Mouse (Mus musculus) T-cell, adult 2 months (primary cell): ENCODE results near the gene Arid5a.

ENCODE experiments used
- DNase-seq: peaks from one replicate; pipeline ENCODE4 v3.0.0; 2022; ENCODE audit warnings: low spot score

The Arid5a gene

DNA sequence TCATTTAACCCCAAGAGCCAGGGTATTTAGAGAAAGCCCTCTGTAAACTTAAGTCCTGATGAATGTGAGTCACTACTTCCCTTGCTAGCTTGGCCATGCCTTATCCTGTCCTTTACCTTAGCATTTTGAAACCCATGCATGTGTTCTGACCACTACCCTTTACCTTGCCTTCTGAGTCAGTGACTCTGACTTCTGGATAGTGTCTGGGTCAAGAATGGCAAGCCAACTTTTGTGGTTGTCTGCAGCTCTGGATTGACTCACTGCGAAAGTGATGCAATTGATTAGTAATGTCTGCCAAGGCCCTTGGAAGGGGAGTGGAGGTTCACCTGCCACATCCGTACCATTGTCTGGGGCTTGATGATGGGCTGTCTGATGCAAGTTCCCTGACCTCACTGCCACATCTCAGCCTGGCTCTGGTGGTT lies 18.4 kb downstream of the Arid5a start:
- DNase-seq, result no peak

DNA sequence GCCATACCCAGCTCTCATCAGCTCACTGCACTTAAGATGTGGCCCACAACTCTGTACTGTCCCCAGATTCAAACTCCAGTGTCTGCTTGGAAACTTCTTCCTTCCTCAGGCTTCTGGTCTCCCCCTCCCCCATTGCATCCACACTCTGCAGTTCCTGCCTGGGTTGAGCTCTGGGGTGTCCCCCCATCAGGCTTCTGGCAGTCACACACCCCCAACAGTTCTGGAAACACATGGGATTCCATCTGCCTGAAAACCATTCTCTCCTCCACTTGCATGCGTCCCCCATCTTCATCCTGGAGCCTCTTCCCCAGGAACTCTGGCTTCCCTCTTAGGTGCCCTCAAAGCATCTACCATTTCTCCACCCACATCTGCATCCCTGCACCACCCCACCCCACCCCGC lies 19.3 kb downstream of the Arid5a start:
- no peak for DNase-seq

DNA sequence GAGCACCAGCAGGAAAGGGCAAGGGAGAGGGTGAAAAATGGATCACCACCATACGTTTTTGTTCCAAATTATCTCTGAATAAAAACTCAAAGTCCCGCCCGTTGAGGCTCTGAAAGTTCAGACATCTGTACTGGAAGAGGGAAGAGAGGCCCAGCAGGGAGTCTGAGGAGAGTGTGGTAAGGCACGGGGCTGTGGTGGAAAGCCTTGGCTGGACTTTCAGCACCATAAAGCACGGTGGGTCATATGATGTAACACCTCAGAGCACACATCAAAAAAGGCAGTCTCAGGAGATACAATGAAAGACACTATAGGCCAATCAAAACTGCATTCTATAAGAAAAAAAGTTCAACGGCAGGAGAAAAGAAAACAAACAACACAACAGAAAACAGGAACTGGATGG lies 24.2 kb downstream of the Arid5a start:
- DNase-seq, result no peak

DNA sequence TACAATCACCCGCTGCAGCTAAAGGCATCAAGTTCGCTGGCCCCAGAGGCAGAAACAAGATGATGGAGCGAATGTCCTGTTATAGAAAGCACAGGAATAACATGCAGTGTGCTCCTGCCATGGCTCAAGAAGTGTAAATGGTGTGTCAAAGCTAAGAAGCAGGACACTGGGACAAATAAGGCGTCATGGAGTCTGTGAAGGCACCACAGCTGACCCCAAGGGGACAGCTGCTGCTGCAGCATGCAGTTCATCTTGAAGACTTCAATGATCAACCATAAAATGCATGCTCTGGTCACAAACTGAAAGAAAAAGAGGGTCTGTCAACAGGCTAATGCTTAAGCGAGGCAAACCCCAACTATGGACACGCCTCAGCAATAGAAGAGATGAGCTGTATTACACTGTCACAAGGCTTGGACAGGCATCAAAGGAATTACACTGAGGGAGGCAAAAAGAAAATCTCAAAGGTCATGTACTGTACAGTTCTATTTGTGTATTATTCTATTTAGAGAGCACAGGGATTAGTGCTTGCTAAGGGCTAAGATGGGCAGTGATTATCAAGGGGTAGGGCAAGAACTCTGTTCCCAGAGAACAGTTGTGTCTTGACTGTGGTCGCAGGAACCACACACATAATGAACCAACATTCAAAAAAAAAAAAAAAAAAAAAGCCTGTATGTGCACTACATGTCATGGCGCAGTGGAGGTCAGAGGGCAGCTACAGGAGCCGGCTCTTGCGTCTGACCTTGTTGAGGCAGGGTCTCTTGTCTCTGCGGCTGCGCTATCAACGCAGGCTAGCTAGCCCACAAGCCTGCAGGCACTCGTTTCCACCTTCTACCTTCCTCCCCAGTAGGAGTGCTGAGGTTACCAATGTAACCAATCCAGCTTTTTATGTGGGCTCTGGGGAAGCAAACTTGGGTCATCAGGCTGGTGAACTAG lies 25.7 kb downstream of the Arid5a start:
- DNase-seq, result no peak

DNA sequence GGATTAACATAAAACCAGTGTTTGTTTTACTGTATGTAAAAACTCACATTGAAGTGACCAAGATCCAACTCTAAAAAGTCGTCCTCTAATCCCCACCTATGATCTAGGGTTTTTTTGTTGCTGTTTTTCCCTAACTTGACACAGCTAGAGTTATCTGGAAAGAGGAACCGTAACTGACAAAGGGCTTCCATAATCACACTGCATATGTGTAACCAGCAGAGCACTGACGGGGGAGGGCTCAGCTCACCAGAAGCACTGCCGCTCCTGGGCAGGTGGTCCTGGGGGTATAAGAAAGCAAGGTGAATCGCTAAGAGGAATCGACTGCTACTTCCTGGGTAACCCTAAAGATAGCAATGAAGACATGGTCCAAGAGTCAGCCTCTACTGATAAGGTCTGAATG lies 35.0 kb downstream of the Arid5a start:
- no peak for DNase-seq

DNA sequence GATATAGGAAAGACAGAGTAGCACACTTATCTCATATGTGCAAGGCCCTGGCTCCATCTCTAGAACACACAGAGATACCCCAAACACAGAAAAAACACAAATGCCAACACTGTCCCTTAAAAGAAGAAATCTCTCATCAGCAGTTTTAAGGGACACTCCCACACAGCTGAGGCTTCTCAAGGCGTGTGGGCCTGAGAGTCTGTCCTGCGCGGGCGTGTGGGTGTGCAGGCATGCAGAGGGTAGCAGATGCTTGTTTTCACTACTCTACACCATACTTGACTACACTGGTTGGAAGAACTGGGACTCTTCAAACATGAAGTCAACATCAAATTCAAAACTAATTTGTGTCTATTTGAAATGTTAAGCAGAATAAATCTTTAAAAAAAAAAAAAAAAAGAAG lies 44.8 kb downstream of the Arid5a start:
- DNase-seq, result no peak

DNA sequence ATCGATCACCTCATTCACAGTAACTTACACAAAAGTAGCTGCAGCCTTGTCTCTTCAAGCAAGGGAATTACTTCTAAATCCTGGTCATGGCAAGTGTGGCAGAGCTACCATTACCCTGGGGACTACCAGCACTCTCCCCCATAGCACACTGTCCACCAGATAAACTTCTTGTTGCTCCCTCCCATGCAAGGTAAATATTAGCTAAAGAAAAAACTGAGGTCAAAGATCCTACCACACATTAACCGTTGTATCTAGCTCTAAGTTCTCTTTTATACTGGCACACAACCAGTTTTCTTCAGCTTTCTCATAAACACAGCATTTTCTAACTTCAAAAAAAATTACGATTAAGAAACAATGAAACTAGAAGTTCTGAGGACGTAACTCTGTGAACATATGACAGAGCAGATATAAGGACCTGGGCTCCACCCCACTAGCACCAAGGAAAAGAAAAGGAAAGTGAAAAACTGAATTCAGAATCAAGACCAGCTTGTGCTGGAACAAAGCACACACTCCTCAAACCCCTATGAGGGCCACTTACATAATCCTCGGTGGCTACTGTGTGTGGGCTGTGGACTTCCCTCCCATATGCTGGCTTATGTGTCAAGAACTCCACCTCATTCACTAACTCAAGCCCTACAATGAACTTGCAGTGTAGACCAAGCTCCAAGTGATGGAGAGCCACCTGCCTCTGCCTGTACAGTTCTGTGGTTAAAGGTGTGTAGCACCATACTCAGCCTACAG lies 49.6 kb downstream of the Arid5a start:
- DNase-seq, result no peak

DNA sequence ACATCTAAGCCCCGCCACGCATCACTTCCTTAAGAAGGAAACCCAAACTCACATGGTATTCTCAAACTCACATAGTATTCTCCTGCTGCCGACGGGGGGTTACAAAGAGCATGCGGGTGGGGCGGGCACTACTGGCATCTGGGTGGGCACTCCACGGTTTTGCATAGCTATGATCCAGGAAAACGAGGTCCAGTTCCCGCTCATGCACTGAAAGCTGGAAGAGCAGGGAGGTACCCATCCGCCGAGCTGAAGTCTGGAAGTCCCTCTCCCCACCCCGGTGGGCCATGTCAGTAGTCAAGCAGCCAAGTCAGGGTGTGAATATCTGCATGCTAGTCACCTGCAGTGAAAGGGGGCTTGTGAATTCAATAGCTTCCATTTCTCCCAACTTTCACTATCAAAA lies 60.2 kb downstream of the Arid5a start:
- no peak for DNase-seq

DNA sequence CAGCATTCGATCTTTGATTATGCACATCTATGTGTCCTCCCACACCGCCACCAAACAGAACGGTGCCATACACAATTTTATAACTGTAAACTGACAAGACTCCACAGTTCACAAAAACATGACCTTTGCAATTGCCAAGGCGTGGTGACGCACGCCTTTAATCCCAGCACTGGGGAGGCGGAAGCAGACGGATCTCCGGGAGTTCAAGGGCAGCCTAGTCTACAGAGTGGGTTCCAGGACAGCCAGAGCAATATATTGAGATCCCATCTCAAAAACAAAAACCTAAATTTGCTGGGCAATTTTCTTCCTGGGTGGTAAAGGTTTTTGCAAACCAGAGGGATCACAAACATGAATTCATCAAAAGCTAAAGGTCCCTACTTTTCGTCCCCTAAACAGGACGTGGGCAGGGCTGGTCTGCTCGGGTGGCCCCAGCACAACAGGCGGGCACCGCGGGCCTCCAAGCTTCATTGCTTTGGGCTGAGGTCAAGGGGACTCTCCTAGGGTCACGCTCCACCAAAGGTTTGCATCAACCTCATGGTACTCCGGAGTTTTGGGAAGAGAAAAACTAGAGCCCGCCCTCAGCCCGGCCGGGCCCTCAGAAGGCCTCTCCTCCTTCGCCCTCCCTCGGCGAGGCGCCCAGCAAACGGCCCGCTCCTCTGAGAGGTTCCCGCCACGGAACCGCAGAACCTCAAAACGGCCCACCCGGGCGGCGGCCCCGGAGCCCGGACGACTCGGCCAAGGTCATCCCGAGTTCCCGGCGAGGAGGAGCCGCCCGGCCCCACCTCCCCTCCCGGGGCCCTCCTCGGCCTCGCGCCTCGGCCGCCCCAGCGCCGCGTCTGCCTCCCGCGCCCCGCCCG lies 60.8 kb downstream of the Arid5a start:
- peak; percentile 48 for DNase-seq

DNA sequence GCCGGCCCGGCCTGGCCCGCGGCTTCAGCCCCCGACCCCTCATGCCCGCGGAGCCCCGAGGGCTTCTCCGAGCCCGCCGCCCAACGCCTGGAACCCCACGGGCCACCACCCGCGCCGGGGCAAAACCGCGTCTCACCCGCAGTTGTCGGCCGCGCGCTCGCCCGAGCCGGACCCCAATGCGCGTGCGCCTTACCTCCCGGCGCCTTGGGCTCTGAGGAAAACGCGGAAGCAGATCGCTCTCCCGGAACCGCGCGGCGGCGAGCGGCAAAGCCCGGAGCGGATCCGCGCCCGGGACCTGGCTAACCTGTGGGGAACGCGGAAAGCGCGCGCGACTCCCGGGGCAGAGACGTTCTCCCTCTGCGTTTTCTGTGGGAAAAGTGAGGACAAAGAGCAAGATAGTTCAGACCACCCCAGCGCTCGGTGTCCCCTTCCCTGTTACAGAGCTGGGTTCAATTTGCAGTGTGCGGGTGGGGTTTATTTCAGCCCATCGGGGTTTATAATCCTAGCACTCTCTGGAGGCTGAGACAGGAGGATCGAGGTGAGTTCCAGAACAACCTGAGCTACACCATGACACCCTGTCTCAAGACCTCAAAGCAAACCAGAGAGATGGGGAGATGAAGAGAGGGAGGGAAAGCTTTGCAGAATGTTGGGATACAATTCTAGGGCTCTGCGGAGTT lies 61.6 kb downstream of the Arid5a start, which contains the start of gene Kansl3:
TSS of gene Kansl3 (minus strand) at position 213 of the 677 bp plus-strand sequence.
- DNase-seq, result peak; percentile 87

DNA sequence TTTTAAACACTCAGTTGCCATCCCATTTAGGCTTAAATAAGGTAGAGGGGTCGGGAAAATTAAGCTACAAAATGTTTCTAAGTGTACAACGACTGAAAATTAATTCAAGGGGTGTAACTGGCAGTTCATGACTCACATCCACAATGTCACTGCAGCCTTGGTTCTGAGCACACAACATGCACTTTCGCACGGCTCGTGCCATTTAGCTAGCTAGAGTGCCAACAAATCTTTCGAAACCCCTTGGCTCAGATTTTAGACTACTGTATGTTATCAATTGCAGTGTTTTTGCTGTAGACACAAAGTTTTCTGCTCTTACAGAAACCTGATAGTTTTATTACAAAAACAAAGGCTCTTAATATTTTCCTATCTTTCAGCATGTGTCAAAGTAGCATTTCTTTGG lies 63.4 kb downstream of the Arid5a start:
- no peak for DNase-seq

DNA sequence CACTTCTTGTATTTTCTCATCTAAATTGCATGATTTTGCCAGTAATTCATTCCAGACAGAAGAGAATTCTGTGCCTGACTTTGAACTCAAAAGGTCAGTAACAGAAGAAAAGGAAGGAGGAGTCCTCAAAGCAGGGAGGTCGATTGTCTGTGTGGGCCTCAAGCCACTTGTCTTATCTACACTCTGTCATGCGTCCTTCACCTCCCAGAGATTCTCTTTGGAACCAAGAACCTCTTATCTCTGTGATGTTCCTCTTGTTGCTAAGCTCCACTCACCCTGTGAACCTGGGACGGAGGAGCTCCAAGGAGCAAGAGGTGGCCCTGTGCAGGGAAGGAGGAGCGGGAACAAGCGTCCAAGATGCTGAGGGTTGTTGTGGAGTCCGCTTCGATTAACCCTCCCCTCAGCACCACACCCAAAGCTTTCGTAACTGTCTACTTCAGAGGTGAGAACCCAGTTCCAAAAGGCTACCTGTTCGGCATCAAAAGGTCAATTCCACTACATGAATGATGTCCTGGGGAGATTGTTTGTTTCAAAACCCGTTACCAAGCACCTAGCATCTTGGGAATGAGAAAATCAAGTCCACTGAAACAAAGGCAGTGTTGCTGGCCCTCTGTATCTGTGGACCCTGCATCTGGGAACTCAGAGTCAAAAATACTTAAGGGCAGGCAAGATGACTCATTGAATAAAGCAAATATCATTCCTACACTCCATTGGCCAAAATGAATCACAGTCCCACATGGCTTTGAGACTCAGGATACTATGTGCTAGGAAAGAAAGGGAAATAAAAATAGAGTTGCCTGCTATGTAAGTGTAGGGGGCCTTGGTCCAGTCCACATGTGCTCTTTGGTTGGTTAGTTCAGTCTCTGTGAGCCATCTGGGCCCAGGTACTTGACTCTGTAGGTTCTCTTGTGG lies 64.7 kb downstream of the Arid5a start, which contains the start of gene Fer1l5:
TSS of gene Fer1l5 (plus strand) at position 358 of the 912 bp plus-strand sequence.
- no peak for DNase-seq
